Mouse (Mus musculus): Measurements from ENCODE around the gene Arpin. TPM values are rescaled to one million over a fixed set of nuclear protein-coding genes. Genes with fewer than 3 reads are reported as not detected.

Gene Arpin
- polyA plus RNA-seq, 1 experiment from 2014 or later: 14.4 TPM

DNA sequence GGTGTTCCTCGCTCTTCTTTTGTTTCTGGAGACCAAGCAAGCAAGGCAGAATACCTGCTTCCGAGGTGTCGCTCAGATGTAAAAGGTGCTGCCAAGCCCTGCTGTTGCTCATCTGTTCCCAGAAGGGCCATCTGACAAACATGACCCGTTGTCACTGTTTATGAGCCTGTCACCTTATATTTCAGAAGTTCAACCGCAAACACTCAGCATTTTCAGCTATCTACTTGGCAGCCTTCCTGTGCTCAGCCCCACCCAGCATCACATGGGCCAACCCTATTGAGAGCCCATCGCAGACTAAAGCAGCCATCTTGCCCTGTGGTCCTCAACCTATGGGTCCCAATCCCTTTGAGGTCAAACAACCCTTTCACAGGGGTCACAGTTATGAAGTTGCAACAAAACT lies 34.4 kb downstream of the Arpin start:
- Histone ChIP-seq H3K4me2 (ENCODE audit: low read length) (no peak overlapping the region), H3K9me3 (ENCODE audit: control insufficient read depth, low read length) (no peaks in the 10 kb centered on the region), H3K4me1 (replicated peaks; ENCODE audit: control insufficient read depth, insufficient read depth, low read length) (no peaks in the 10 kb centered on the region), H3K4me3 (replicated peaks; ENCODE audit: low read length) (no peak overlapping the region), H3K9ac (replicated peaks; ENCODE audit: low read depth, low read length) (no peak overlapping the region), H3K27ac (ENCODE audit: low read length) (no peak overlapping the region), H3K36me3 (ENCODE audit: control insufficient read depth, insufficient read depth) (no peaks in the 10 kb centered on the region; the same call in 1 of the 2 replicates), H3K27me3 (replicated peaks; ENCODE audit: control insufficient read depth, insufficient read depth, low read length) (no peaks in the 10 kb centered on the region)
- ATAC-seq: no peak
- WGBS: 98% methylated on average over 6 of the region's 6 CpGs

DNA sequence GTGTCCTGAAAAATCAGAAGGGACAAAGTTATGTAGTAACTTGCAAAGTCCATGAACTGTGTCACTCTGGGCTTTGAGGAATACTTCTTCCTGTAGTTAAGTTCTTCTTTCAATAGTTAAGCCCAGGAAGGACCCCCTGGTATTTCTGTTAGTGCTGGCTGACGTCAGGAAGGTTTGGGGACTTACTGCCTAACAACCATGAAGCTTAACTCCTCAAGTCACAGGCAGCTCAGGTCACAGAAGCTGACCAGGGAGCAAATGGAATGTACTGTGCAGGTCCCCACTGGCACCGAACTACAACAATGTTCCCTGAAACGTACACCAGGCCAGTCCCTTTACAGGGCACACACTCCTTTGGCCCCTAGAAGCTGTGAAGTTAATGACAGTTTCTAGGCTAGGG lies 39.9 kb downstream of the Arpin start:
- no peak for ATAC-seq
- Histone ChIP-seq H3K4me1 (replicated peaks; ENCODE audit: control insufficient read depth, insufficient read depth, low read length) (no peaks in the 10 kb centered on the region), H3K4me2 (ENCODE audit: low read length) (no peak overlapping the region), H3K27me3 (replicated peaks; ENCODE audit: control insufficient read depth, insufficient read depth, low read length) (no peaks in the 10 kb centered on the region), H3K36me3 (ENCODE audit: control insufficient read depth, insufficient read depth) (peaks cover 2% of the 10 kb centered on the region), H3K9me3 (ENCODE audit: control insufficient read depth, low read length) (no peaks in the 10 kb centered on the region), H3K4me3 (replicated peaks; ENCODE audit: low read length) (no peak overlapping the region), H3K9ac (replicated peaks; ENCODE audit: low read depth, low read length) (no peak overlapping the region), H3K27ac (ENCODE audit: low read length) (no peak overlapping the region)
- 82% methylated on average over 3 of the region's 3 CpGs for WGBS

DNA sequence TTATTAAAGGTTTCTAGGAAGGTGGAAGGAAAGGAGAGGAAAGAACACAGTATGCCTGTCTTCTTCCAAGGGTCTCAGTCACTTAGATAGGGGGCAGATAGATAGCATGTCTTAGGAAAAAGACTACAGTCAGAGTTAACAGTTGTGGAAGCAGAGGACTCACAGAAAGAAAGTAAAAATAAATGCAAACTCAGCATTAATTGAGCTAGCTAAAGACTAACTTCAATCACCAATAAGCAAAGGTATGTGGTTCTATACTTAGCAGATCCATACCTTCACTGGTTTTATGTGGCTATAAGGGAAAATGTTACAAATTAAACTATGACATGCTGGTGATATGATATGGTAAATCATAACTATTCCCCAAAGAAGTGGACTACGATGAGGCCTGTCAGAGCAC lies 40.4 kb downstream of the Arpin start:
- Histone ChIP-seq H3K27ac (ENCODE audit: low read length) (no peak overlapping the region), H3K27me3 (replicated peaks; ENCODE audit: control insufficient read depth, insufficient read depth, low read length) (no peaks in the 10 kb centered on the region), H3K4me2 (ENCODE audit: low read length) (no peak overlapping the region), H3K9me3 (ENCODE audit: control insufficient read depth, low read length) (no peaks in the 10 kb centered on the region), H3K9ac (replicated peaks; ENCODE audit: low read depth, low read length) (no peak overlapping the region), H3K4me1 (replicated peaks; ENCODE audit: control insufficient read depth, insufficient read depth, low read length) (no peaks in the 10 kb centered on the region), H3K36me3 (ENCODE audit: control insufficient read depth, insufficient read depth) (peaks cover 2% of the 10 kb centered on the region), H3K4me3 (replicated peaks; ENCODE audit: low read length) (no peak overlapping the region)
- WGBS: 98% methylated on average over 1 of the region's 1 CpGs
- ATAC-seq: no peak

DNA sequence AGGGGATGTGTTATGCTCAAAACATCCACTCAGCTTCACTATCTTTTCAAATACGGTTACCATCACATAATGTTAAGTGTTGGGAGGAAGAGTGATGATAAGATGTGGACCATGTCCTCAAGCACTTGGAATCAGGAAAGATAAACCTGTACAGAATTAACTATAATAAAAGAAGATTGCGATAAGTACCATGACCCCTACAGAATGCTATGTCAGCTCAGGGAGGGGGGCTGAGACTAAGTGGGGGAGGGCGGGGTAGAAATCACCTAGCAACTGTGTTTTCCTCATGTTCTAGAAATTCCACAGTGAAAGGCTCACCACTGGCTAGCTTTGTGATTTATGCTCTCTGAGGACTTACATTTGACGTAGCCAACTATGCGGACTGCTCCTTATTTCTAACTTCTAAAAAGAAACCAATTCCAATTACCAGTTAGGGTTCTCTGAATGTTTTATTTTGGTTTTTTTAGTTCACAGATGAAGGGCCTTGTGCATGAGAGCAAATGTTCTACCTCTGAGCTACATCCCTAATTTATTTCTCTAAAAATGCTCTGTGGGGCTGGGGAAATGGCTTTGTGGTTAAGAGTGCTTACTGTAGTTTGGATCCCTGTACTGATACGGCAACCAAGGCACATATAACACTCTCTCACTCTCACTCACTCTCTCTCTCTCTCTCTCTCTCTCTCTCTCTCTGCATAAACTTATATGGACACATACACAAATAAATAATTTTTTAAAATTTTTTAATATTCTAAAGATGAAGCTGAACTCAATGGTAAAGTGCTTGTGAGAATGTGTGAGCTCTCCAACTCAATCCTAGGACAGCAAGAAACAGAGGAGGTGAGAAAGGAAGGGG lies 42.4 kb downstream of the Arpin start:
- 94% methylated on average over 6 of the region's 6 CpGs for WGBS
- H3K36me3 ChIP-seq (ENCODE audit: control insufficient read depth, insufficient read depth): peaks cover 2% of the 10 kb centered on the region
- H3K27ac ChIP-seq (ENCODE audit: low read length): no peak overlapping the region
- H3K9me3 ChIP-seq (ENCODE audit: control insufficient read depth, low read length): no peaks in the 10 kb centered on the region
- ATAC-seq: no peak
- no peak overlapping the region for H3K9ac ChIP-seq (replicated peaks; ENCODE audit: low read depth, low read length)
- no peak overlapping the region for H3K4me2 ChIP-seq (ENCODE audit: low read length)
- no peaks in the 10 kb centered on the region for H3K27me3 ChIP-seq (replicated peaks; ENCODE audit: control insufficient read depth, insufficient read depth, low read length)
- H3K4me3 ChIP-seq (replicated peaks; ENCODE audit: low read length): no peak overlapping the region
- H3K4me1 ChIP-seq (replicated peaks; ENCODE audit: control insufficient read depth, insufficient read depth, low read length): no peaks in the 10 kb centered on the region

DNA sequence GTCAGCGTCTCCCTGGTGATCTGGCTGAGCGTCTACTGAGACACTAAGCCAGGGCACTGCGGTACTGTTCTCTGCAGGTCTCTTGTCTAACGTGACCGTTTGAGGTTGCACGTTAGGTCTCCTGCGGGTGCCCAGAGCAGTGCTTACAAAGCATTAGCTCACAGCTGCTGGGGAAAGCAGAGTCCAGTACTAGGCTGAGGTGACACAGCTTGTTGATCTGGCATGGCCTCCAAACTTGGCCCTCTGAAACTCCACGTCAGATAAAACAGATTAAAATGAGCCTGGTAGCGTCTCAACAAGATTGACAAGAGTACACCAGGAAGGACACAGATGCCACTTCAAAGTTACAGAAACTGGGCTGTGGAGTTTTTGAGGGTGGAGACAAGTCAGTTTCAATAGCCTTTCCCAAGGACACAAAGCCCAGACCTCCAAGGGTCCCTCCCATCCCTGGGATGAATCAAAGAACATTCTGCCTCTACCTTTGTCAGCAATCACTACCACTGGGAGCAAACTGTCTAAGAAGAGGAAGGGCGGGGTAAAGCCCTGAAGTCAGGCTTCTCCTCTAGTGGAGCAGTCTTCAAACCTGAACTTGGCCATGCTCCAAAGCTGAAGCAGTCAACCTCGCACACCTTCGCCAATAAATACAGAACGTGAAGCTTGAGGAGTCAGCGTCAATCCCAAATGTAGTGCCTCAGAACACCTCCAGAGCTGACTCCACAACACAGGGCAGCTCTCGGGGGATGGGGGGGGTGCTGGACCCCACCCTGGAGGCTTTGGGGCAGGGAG lies 44.5 kb downstream of the Arpin start:
- Histone ChIP-seq H3K36me3 (ENCODE audit: control insufficient read depth, insufficient read depth) (peaks cover 3% of the 10 kb centered on the region; the same call in 1 of the 2 replicates), H3K27me3 (replicated peaks; ENCODE audit: control insufficient read depth, insufficient read depth, low read length) (no peaks in the 10 kb centered on the region), H3K4me1 (replicated peaks; ENCODE audit: control insufficient read depth, insufficient read depth, low read length) (no peaks in the 10 kb centered on the region), H3K9ac (replicated peaks; ENCODE audit: low read depth, low read length) (no peak overlapping the region), H3K4me3 (replicated peaks; ENCODE audit: low read length) (no peak overlapping the region), H3K4me2 (ENCODE audit: low read length) (no peak overlapping the region), H3K9me3 (ENCODE audit: control insufficient read depth, low read length) (no peaks in the 10 kb centered on the region), H3K27ac (ENCODE audit: low read length) (no peak overlapping the region)
- ATAC-seq: no peak
- WGBS: 90% methylated on average over 15 of the region's 15 CpGs

DNA sequence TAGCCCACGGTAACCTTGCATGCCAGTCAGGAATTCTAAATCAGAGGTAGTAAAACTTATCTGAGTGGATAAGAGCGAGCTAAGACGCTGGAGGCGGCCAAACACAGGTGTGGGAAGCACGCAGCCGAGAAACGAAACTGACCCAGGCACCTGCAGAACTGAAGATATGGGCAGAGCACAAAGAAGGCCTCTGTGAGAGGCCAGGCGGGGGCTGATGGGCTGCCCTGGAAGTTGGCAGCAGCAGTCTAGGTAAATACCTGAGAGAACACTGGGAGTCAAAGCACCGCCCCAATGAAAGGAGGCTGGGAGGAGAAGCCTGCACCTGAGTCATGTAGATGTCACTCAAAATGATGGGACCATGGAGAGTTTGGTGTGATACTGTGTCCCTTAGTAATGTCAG lies 46.6 kb downstream of the Arpin start:
- Histone ChIP-seq H3K27me3 (replicated peaks; ENCODE audit: control insufficient read depth, insufficient read depth, low read length) (no peaks in the 10 kb centered on the region), H3K9ac (replicated peaks; ENCODE audit: low read depth, low read length) (no peak overlapping the region), H3K9me3 (ENCODE audit: control insufficient read depth, low read length) (no peaks in the 10 kb centered on the region), H3K27ac (ENCODE audit: low read length) (no peak overlapping the region), H3K4me2 (ENCODE audit: low read length) (no peak overlapping the region), H3K4me3 (replicated peaks; ENCODE audit: low read length) (no peak overlapping the region), H3K36me3 (ENCODE audit: control insufficient read depth, insufficient read depth) (peaks cover 6% of the 10 kb centered on the region), H3K4me1 (replicated peaks; ENCODE audit: control insufficient read depth, insufficient read depth, low read length) (no peaks in the 10 kb centered on the region)
- WGBS: 94% methylated on average over 9 of the region's 9 CpGs
- ATAC-seq: no peak

DNA sequence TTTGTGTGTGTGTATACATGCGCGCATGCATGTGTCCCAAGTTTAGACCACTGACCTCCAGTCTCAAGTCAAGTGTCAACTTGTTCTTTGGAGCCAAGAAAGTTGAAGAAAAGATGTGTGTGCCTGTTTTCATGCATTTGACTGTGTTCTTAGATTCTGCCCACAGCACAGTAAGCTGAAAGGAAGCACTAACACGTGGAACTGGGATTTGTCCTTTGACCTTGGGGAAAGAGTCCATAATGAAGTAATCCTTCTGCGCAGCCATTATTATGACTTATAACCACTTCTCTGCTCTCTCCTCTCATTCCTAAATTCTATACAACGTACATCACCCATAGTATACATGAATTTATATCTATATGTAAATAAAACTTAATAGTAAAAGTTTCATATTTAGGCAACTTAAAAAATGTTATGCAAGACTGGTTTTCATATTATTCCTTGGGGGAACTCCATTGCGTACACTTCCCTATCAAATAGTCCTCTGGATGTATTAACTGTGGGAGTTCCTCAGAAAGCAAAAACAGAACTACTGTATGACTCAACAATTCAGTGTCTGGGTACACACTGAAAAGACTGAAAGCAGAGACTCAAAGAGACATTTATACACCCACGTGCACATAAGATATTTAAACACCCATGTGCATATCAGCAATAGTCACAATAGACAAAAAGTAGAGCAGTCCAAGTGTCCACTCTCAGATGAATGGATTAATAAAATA lies 51.4 kb downstream of the Arpin start:
- Histone ChIP-seq H3K36me3 (ENCODE audit: control insufficient read depth, insufficient read depth) (peaks cover 20% of the 10 kb centered on the region), H3K9me3 (ENCODE audit: control insufficient read depth, low read length) (no peaks in the 10 kb centered on the region), H3K4me2 (ENCODE audit: low read length) (no peak overlapping the region), H3K4me1 (replicated peaks; ENCODE audit: control insufficient read depth, insufficient read depth, low read length) (no peaks in the 10 kb centered on the region), H3K4me3 (replicated peaks; ENCODE audit: low read length) (no peak overlapping the region), H3K27me3 (replicated peaks; ENCODE audit: control insufficient read depth, insufficient read depth, low read length) (no peaks in the 10 kb centered on the region), H3K27ac (ENCODE audit: low read length) (no peak overlapping the region), H3K9ac (replicated peaks; ENCODE audit: low read depth, low read length) (no peak overlapping the region)
- WGBS: 93% methylated on average over 7 of the region's 7 CpGs
- ATAC-seq: no peak

DNA sequence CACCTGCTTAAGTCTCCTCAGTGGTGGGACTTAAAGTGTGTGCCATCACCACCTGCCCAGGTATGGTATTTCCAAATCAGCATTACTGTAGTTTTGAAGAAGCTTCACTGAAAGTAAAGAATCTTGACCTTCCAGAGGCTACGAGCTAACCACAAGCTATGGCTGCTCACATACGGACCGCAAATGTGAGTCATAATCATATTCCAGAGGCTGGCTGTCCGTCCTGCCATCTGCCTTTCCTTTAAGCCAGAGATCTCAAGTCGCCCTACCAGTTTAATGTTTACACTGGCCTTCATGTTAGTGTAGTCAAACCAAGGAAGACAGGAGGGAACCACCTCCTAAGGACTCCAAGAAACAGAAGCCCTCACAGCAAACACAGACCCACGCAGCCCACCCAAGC lies 53.3 kb downstream of the Arpin start:
- WGBS: 96% methylated on average over 6 of the region's 6 CpGs
- H3K4me2 ChIP-seq (ENCODE audit: low read length): no peak overlapping the region
- no peaks in the 10 kb centered on the region for H3K27me3 ChIP-seq (replicated peaks; ENCODE audit: control insufficient read depth, insufficient read depth, low read length)
- H3K27ac ChIP-seq (ENCODE audit: low read length): no peak overlapping the region
- peaks cover 20% of the 10 kb centered on the region for H3K36me3 ChIP-seq (ENCODE audit: control insufficient read depth, insufficient read depth)
- no peak overlapping the region for H3K9ac ChIP-seq (replicated peaks; ENCODE audit: low read depth, low read length)
- no peak for ATAC-seq
- no peak overlapping the region for H3K4me3 ChIP-seq (replicated peaks; ENCODE audit: low read length)
- no peaks in the 10 kb centered on the region for H3K4me1 ChIP-seq (replicated peaks; ENCODE audit: control insufficient read depth, insufficient read depth, low read length)
- H3K9me3 ChIP-seq (ENCODE audit: control insufficient read depth, low read length): no peaks in the 10 kb centered on the region

DNA sequence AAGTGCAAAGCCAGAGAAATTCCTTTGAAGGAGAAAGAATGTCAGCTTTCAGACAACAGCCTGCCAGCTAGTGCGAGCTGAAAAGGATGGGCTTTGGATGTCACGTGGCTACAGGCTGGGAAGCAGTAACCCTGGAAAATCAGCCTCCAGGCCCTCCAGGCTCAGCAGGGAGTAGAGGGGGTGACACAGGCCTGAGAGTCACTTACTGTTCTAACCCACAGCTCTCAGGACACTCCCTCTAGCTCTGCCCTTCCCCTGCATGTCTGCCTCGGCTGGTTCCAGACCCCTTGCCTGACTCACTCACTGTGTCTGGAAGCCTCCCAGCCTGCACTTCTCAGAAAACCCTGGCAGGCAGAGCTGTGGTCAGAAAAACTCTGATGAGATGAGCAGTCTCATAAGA lies 54.2 kb downstream of the Arpin start:
- Histone ChIP-seq H3K4me1 (replicated peaks; ENCODE audit: control insufficient read depth, insufficient read depth, low read length) (no peaks in the 10 kb centered on the region), H3K27ac (ENCODE audit: low read length) (no peak overlapping the region), H3K9me3 (ENCODE audit: control insufficient read depth, low read length) (no peaks in the 10 kb centered on the region), H3K9ac (replicated peaks; ENCODE audit: low read depth, low read length) (no peak overlapping the region), H3K4me2 (ENCODE audit: low read length) (no peak overlapping the region), H3K27me3 (replicated peaks; ENCODE audit: control insufficient read depth, insufficient read depth, low read length) (no peaks in the 10 kb centered on the region), H3K36me3 (ENCODE audit: control insufficient read depth, insufficient read depth) (peaks cover 20% of the 10 kb centered on the region), H3K4me3 (replicated peaks; ENCODE audit: low read length) (no peak overlapping the region)
- ATAC-seq: no peak
- 67% methylated on average over 3 of the region's 3 CpGs for WGBS
